Mouse (Mus musculus) intestine, embryonic 15.5 days (tissue): Measurements from ENCODE around the gene Slc25a39. TPM values are rescaled to one million over a fixed set of nuclear protein-coding genes. Genes with fewer than 3 reads are reported as not detected.
"Not testable (repeated sequence)": the region's sequence is repeated elsewhere in the genome, so short reads cannot be mapped to it uniquely, and the experiment has no call there.

Experiments
- ATAC-seq: fragments of 200-750 bp; cut with Nextera tagmentation; 2 replicates; pipeline ENCODE4 v1.8.0; 2017; ENCODE audit warnings: moderate TSS enrichment, moderate library complexity
- H3K27ac ChIP-seq: fragments of 300-500 bp; sonication (generic); 2 replicates; pipeline ENCODE4 v1.5.1; 2015; ENCODE audit warnings: mild to moderate bottlenecking, inconsistent platforms
- H3K27me3 ChIP-seq: fragments of 300-500 bp; sonication (generic); replicated peaks from 2 replicates; pipeline ENCODE4 v1.6.1; 2015; ENCODE audit warnings: inconsistent platforms
- H3K36me3 ChIP-seq: fragments of 300-500 bp; sonication (generic); 2 replicates; pipeline ENCODE4 v1.6.1; 2015; ENCODE audit warnings: inconsistent platforms
- H3K4me1 ChIP-seq: fragments of 300-500 bp; sonication (generic); replicated peaks from 2 replicates; pipeline ENCODE4 v1.6.1; 2015; ENCODE audit warnings: inconsistent platforms
- H3K4me2 ChIP-seq: fragments of 300-500 bp; sonication (generic); replicated peaks from 2 replicates; pipeline ENCODE4 v1.6.1; 2015; ENCODE audit warnings: mild to moderate bottlenecking, inconsistent platforms
- H3K4me3 ChIP-seq: fragments of 300-500 bp; sonication (generic); replicated peaks from 2 replicates; pipeline ENCODE4 v1.5.1; 2015; ENCODE audit warnings: inconsistent platforms
- H3K9ac ChIP-seq: fragments of 300-500 bp; sonication (generic); 2 replicates; pipeline ENCODE4 v1.6.1; 2015; ENCODE audit warnings: inconsistent platforms
- H3K9me3 ChIP-seq: fragments of 300-500 bp; sonication (generic); 2 replicates; pipeline ENCODE4 v1.6.1; 2016; ENCODE audit warnings: inconsistent platforms
- WGBS: fragments of 180-500 bp; shearing (Covaris S2); methylation state at CpG from one replicate; pipeline ENCODE4 v1.1.7; 2015; 5-methylcytosine and 5-hydroxymethylcytosine counted together
- polyA plus RNA-seq: library from polyadenylated mRNA; unstranded; fragments of >200 nt; fragmentation: Nextera tagmentation; extraction: Ambion mirVana; gene quantifications from 2 replicates; pipeline ENCODE4 v1.2.1, GENCODE M21; 2015

The Slc25a39 gene
- polyA plus RNA-seq, 1 experiment from 2014 or later, result 305 TPM

GRCm38 (mm10) chr11:102421559-102421958, 13.8 kb upstream of the Slc25a39 start:
- no peaks in the 10 kb centered on the region for H3K4me1 ChIP-seq
- H3K36me3 ChIP-seq, result no peaks in the 10 kb centered on the region
- no peak overlapping the region for H3K4me2 ChIP-seq
- H3K4me3 ChIP-seq, result no peak overlapping the region
- H3K27ac ChIP-seq, result no peak overlapping the region
- H3K9me3 ChIP-seq, result no peaks in the 10 kb centered on the region
- ATAC-seq, result no peak
- H3K27me3 ChIP-seq, result no peaks in the 10 kb centered on the region
- WGBS, result 51% methylated on average over 8 of the region's 8 CpGs
- no peak overlapping the region for H3K9ac ChIP-seq

- Histone ChIP-seq H3K27ac (no peak overlapping the region), H3K27me3 (no peaks in the 10 kb centered on the region), H3K36me3 (no peaks in the 10 kb centered on the region), H3K9me3 (no peaks in the 10 kb centered on the region), H3K9ac (no peak overlapping the region), H3K4me3 (no peak overlapping the region), H3K4me2 (no peak overlapping the region), H3K4me1 (no peaks in the 10 kb centered on the region)
- no peak for ATAC-seq
Observed at GRCm38 (mm10) chr11:102418887-102419286, 11.1 kb upstream of the Slc25a39 start.

DNA sequence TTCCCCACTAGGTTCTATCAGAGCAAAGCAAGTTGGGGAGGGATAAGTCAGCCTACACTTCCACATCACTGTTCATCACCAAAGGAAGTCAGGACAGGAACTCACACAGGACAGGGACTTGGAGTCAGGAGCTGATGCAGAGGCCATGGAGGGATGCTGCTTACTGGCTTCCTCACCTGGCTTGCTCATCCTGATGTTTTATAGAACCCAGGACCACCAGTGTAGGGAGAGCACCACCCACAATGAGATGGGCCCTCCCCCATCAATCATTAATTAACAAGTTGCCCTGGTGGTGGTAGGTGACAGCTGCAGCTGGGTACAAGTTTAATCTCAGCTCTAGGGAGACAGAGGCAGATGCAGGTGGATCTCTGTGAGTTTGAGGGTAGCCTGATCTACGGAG, 9.4 kb upstream of the Slc25a39 start:
- Histone ChIP-seq H3K9me3 (no peaks in the 10 kb centered on the region), H3K4me1 (no peaks in the 10 kb centered on the region), H3K4me2 (no peak overlapping the region), H3K27me3 (no peaks in the 10 kb centered on the region), H3K27ac (no peak overlapping the region), H3K36me3 (no peaks in the 10 kb centered on the region), H3K4me3 (no peak overlapping the region), H3K9ac (no peak overlapping the region)
- WGBS, result 74% methylated on average over 1 of the region's 1 CpGs
- no peak for ATAC-seq

GRCm38 (mm10) chr11:102415034-102415802, 7.5 kb upstream of the Slc25a39 start:
- no peaks in the 10 kb centered on the region for H3K9me3 ChIP-seq
- H3K27me3 ChIP-seq, result no peaks in the 10 kb centered on the region
- no peak overlapping the region for H3K4me3 ChIP-seq
- WGBS, result 66% methylated on average over 10 of the region's 10 CpGs
- no peak for ATAC-seq
- no peaks in the 10 kb centered on the region for H3K36me3 ChIP-seq
- H3K4me2 ChIP-seq, result no peak overlapping the region
- no peak overlapping the region for H3K27ac ChIP-seq
- no peak overlapping the region for H3K9ac ChIP-seq
- no peaks in the 10 kb centered on the region; the same call in 1 of the 2 replicates for H3K4me1 ChIP-seq

DNA sequence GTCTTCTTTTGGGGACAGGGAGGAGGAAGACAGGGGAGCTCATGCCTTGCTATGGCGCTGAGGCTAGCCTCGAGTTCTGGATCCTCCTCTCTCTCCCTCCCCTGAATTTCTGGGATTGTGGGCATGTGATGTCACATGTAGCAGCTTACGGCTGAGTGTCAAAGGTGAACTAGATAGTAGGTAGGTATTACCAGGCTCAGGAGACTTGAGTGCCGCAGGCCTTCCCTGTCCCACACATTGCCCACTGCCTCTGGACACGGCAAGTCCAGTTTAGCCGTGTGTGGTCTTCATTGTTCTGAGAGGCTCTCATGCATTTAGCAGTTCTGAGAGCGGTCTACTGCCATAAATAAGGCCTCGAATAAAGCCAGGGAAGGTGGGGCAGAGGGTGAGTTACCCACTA, 5.3 kb upstream of the Slc25a39 start:
- no peaks in the 10 kb centered on the region for H3K27me3 ChIP-seq
- H3K4me3 ChIP-seq, result no peak overlapping the region
- H3K9me3 ChIP-seq, result no peaks in the 10 kb centered on the region
- H3K27ac ChIP-seq, result no peak overlapping the region
- H3K4me2 ChIP-seq, result no peak overlapping the region
- 80% methylated on average over 8 of the region's 8 CpGs for WGBS
- no peak overlapping the region for H3K9ac ChIP-seq
- peaks cover 4% of the 10 kb centered on the region; the same call in 1 of the 2 replicates for H3K4me1 ChIP-seq
- no peak for ATAC-seq
- H3K36me3 ChIP-seq, result no peaks in the 10 kb centered on the region

DNA sequence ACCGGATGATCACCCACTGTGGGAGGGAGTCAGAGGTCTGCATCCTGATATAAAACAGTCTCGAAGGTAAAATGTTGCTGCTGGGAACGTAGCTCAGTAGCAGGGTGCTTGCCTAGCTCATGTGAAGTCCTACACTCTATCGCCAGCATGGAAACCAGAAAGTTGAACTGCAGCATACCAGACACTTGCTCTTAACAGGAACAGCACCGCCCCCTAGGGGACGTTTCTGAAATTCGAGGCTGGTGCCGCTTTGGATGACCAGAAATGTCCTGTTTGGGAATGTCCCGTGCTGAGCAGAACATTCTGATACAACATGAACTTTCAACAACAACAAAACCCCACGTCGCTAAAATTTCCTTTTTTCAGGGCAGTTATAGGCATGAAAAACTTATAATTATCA, 4.0 kb upstream of the Slc25a39 start:
- no peak overlapping the region for H3K27ac ChIP-seq
- no peak for ATAC-seq
- H3K4me3 ChIP-seq, result no peak overlapping the region
- H3K4me2 ChIP-seq, result no peak overlapping the region
- H3K9ac ChIP-seq, result no peak overlapping the region
- H3K9me3 ChIP-seq, result no peaks in the 10 kb centered on the region
- H3K4me1 ChIP-seq, result peaks cover 4% of the 10 kb centered on the region; the same call in 1 of the 2 replicates
- WGBS, result 7% methylated on average over 11 of the region's 11 CpGs
- H3K27me3 ChIP-seq, result no peaks in the 10 kb centered on the region
- no peaks in the 10 kb centered on the region for H3K36me3 ChIP-seq

DNA sequence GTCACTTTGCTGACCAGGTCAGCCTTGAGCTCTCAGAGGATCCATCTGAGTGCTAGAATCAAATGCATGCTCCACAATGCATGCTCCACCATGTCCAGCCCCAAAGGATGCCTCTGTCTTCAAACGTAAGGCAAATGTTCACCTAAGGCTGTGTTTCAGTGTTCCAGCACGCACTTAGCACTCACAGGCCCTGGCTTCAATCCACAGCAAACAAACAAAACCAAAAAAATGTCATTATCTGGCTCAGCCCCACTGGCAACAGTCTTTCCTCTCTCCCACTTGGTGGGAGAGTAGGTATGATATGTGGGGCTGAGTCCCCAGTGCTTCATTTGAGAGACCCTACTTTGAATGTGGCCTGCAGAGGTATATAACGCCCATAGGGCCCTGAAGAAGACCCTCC, 3.3 kb upstream of the Slc25a39 start:
- H3K27me3 ChIP-seq, result no peaks in the 10 kb centered on the region
- no peak for ATAC-seq
- no peak overlapping the region for H3K27ac ChIP-seq
- peaks cover 10% of the 10 kb centered on the region; the same call in 1 of the 2 replicates for H3K4me1 ChIP-seq
- 76% methylated on average over 3 of the region's 3 CpGs for WGBS
- H3K9ac ChIP-seq, result no peak overlapping the region
- H3K9me3 ChIP-seq, result no peaks in the 10 kb centered on the region
- no peak overlapping the region for H3K4me3 ChIP-seq
- H3K36me3 ChIP-seq, result no peaks in the 10 kb centered on the region
- no peak overlapping the region for H3K4me2 ChIP-seq

- not testable (repeated sequence) for H3K4me3 ChIP-seq, H3K27me3 ChIP-seq, H3K9me3 ChIP-seq, H3K36me3 ChIP-seq, H3K4me2 ChIP-seq, ATAC-seq, H3K9ac ChIP-seq, H3K27ac ChIP-seq
- WGBS, result 94% methylated on average over 3 of the region's 3 CpGs
- H3K4me1 ChIP-seq, result peaks cover 17% of the 10 kb centered on the region; the same call in 1 of the 2 replicates
Observed at GRCm38 (mm10) chr11:102410345-102410744, 2.6 kb upstream of the Slc25a39 start.

DNA sequence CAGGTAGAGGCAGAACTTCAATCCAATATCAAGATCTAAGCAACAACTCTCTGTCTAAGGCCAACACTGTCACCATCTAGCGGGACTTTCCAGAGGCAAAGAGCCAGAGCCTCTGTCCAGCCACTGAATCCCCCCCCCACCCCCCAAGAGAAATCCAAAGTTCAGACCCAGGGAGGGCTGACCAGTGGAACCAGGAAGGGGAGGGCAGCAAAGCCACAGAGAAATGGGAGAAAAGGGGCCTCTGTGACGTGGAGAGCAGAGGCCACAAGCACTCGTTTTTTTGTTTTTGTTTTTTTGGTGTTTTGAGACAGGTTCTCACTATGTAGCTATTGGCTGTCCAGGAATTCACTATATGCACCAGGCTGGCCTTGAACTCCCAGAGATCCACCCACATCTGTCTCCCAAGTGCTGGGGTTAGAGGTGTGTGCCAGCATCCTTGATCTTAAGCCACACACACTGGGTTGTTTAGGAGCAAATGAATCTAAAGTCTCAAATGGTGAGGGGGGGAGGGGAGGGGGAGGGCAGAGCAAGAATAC, 2.1 kb upstream of the Slc25a39 start:
- no peaks in the 10 kb centered on the region for H3K36me3 ChIP-seq
- 73% methylated on average over 3 of the region's 3 CpGs for WGBS
- H3K4me2 ChIP-seq, result peak overlapping the region; percentile 80
- peaks cover 17% of the 10 kb centered on the region; the same call in 1 of the 2 replicates for H3K4me1 ChIP-seq
- no peak overlapping the region for H3K4me3 ChIP-seq
- H3K9me3 ChIP-seq, result no peaks in the 10 kb centered on the region
- H3K27ac ChIP-seq, result peak overlapping the region; percentile 94
- no peaks in the 10 kb centered on the region for H3K27me3 ChIP-seq
- no peak for ATAC-seq
- 0 out of 2 replicates have a peak overlapping the region, but pooled peaks have one; percentile 17 for H3K9ac ChIP-seq

DNA sequence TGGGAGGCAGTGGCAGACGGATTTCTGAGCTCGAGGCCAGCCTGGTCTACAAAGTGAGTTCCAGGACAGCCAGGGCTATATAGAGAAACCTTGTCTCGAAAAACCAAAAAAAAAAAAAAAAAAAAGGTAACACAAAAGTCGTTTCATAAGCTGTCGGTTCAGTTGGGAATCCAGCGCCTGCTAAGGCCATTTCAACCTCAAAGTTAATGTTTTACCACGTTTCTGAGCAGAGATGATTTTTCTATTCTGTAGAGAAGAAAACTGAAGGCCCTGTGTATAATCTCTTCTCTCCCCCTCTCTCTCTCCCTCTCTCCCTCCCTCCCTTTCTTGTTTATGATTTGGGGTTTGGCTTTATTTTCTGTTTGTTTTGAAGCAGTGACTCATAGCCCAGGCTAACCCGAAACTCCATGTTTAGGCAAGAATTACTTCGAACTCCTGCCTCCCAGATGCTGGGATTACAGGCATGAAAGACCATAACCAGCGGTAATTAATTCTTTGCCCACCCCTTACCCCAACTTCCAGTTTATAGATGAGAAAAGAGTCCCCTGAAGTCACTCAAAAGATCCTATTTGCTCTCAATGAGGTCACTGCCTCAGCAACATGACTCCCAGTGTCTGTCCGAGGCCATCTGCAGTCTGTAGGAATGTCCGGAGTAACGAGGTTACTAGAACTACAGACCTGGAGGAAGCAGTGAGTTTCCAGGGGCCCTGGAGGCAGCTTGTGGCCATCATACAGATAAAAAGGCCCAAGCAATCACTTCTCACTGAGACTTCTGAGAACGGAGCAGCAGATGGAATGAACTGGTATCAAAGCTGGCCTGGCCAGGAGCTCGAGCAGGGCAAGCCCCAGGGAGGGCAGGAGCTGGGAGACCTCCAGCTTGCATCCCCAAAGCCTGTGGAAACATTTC, 1.4 kb upstream of the Slc25a39 start:
- H3K9me3 ChIP-seq, result no peaks in the 10 kb centered on the region
- H3K36me3 ChIP-seq, result 0 out of 2 replicates have a peak, but pooled peaks cover 3% of the 10 kb centered on the region
- WGBS, result 26% methylated on average over 15 of the region's 15 CpGs
- ATAC-seq, result no peak
- peak overlapping the region; percentile 17 for H3K9ac ChIP-seq
- peak overlapping the region; percentile 80 for H3K4me2 ChIP-seq
- peak overlapping the region; percentile 94 for H3K27ac ChIP-seq
- no peaks in the 10 kb centered on the region for H3K27me3 ChIP-seq
- H3K4me1 ChIP-seq, result peaks cover 17% of the 10 kb centered on the region; the same call in 1 of the 2 replicates
- peak overlapping the region; percentile 96 for H3K4me3 ChIP-seq

DNA sequence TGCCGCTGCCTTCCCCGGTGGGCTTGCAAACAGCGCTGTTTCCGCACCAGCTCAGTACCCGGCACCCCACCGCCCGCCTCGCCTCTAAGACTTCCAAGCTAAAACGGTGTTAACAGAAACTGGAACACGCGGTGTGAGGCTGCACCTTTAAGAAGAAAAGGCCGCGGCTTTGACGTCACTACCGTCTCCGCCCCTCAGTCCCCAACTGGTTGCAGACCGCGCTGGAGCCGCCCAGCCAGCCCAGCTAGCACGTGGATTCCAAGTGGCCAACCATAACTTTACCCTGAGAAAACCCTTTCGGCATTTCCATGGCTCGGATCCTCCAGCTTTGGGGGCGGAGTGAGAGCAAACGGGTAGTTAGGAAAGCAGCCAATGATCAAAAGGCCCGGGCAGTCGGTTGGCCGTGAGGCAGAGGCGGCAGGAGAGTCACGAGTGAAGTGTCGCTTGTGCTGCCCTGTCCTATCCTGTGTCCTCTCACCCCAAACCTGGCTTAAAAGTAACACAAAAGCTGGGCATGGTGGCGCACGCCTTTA, 664 bp upstream of the Slc25a39 start:
- Histone ChIP-seq H3K9ac (peak overlapping the region; percentile 89), H3K27ac (peak overlapping the region; percentile 94), H3K4me1 (peaks cover 17% of the 10 kb centered on the region; the same call in 1 of the 2 replicates), H3K36me3 (peaks cover 9% of the 10 kb centered on the region), H3K4me3 (peak overlapping the region; percentile 96), H3K9me3 (no peaks in the 10 kb centered on the region), H3K4me2 (peak overlapping the region; percentile 80), H3K27me3 (no peaks in the 10 kb centered on the region)
- ATAC-seq, result peak; percentile 92
- under 1% methylated on average over 32 of the region's 32 CpGs for WGBS
